21 mouse cellular contexts compared by ENCODE assay signal in the genomic region with DNA sequence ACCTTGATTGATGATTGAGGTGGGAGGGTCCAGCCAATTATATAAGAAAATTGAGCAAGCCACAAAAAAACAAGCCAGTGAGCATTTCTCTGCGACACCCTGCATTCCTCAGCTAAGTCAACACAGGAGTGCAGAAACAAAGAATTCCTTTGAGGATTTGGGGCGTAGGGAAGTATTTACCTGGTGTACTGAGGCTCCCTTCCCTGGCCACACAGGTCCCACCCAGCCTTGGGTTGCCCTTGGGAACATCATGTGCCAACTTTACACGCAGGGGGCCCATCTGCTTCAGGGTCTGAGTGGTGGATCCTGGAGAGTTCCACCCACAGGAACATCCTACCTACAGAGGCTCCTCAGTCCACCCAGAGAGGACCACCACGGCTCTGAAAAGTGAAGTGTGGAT. TPM values are rescaled to one million over a fixed set of nuclear protein-coding genes. Genes with fewer than 3 reads are reported as not detected.
DNase-seq lines count a peak whose midpoint lies in the region; ATAC-seq and TF ChIP-seq lines count a peak whose summit lies in the region.
"Had no signal": no experiment of that assay in that cellular context is flagged by ENCODE, and none has a peak within 500 bp of the region (broad histone marks: within the 10 kb centered on the region; RNA-seq: fewer than 3 reads in every experiment).

No protein-coding gene starts in this region.

- peaks cover 18% of the 10 kb centered on the region; the same call in 1 of the 2 replicates for H3K27me3 ChIP-seq in hindbrain, embryonic 15.5 days
- peaks cover 39% of the 10 kb centered on the region for H3K27me3 ChIP-seq in hindbrain, embryonic 13.5 days
- peaks cover 25% of the 10 kb centered on the region for H3K27me3 ChIP-seq in lung, embryonic 15.5 days
- no peaks in the 10 kb centered on the region for H3K27me3 ChIP-seq in stomach, embryonic 15.5 days (replicated peaks)

- no peak overlapping the region for H3K9ac ChIP-seq in hindbrain, embryonic 15.5 days
- H3K9ac ChIP-seq in hindbrain, embryonic 13.5 days: no peak overlapping the region
- no peak overlapping the region for H3K9ac ChIP-seq in lung, embryonic 15.5 days
- no peak overlapping the region for H3K9ac ChIP-seq in ES-E14 (ENCODE audit: insufficient read depth, low read depth, low read length, poor library complexity, severe bottlenecking)
- H3K9ac ChIP-seq in stomach, embryonic 15.5 days: no peak overlapping the region

- peaks cover 5% of the 10 kb centered on the region for H3K4me1 ChIP-seq in hindbrain, embryonic 15.5 days (replicated peaks)
- peaks cover 11% of the 10 kb centered on the region for H3K4me1 ChIP-seq in hindbrain, embryonic 13.5 days (replicated peaks)
- H3K4me1 ChIP-seq in lung, embryonic 15.5 days: peaks cover 7% of the 10 kb centered on the region; the same call in 1 of the 2 replicates
- H3K4me1 ChIP-seq in ES-E14 (ENCODE audit: control insufficient read depth in 2 of 2, insufficient read depth in 2 of 2, low read length in 2 of 2, poor library complexity in 1 of 2): peaks cover 3 to 21% of the 10 kb centered on the region in 2 experiments; a peak in 3 of 4 replicates
- H3K4me1 ChIP-seq in stomach, embryonic 15.5 days: 0 out of 2 replicates have a peak, but pooled peaks cover 2% of the 10 kb centered on the region

- peak; percentile 29; the same call in 1 of the 2 replicates for ATAC-seq in hindbrain, embryonic 15.5 days (ENCODE audit: low FRiP score, low read depth)
- ATAC-seq in hindbrain, embryonic 13.5 days (ENCODE audit: low FRiP score): no peak
- ATAC-seq in lung, embryonic 15.5 days (ENCODE audit: borderline replicate concordance, extremely low read depth, low FRiP score, low TSS enrichment): 0 out of 2 replicates have a peak, but pooled peaks have one; percentile 39
- ATAC-seq in stomach, embryonic 15.5 days (ENCODE audit: insufficient read depth, low FRiP score, low read depth): peak; percentile 9; the same call in 1 of the 2 replicates

- H3K36me3 ChIP-seq in hindbrain, embryonic 15.5 days: no peaks in the 10 kb centered on the region
- no peaks in the 10 kb centered on the region for H3K36me3 ChIP-seq in hindbrain, embryonic 13.5 days
- no peaks in the 10 kb centered on the region for H3K36me3 ChIP-seq in lung, embryonic 15.5 days
- no peaks in the 10 kb centered on the region for H3K36me3 ChIP-seq in ES-E14 (ENCODE audit: control insufficient read depth, insufficient read depth, low read length, poor library complexity, severe bottlenecking)
- H3K36me3 ChIP-seq in stomach, embryonic 15.5 days: no peaks in the 10 kb centered on the region
- H3K36me3 ChIP-seq: hindbrain, embryonic 12.5 days had no signal

- no peak overlapping the region for H3K4me3 ChIP-seq in hindbrain, embryonic 15.5 days
- H3K4me3 ChIP-seq in hindbrain, embryonic 13.5 days: no peak overlapping the region
- H3K4me3 ChIP-seq in lung, embryonic 15.5 days: no peak overlapping the region
- no peak overlapping the region for H3K4me3 ChIP-seq in ES-E14 (ENCODE audit: insufficient read depth in 1 of 2, low read depth in 1 of 2, low read length in 2 of 2, poor library complexity in 1 of 2, severe bottlenecking in 1 of 2)
- no peak overlapping the region for H3K4me3 ChIP-seq in stomach, embryonic 15.5 days (replicated peaks)
- H3K4me3 ChIP-seq in layer of hippocampus, adult 2 months: no peak overlapping the region
- H3K4me3 ChIP-seq: heart, adult 2 months had no signal

- DNase-seq in lung, postnatal 25 days (ENCODE audit: low spot score): no peak
- no peak for DNase-seq in ES-E14 (ENCODE audit: low read depth, low spot score)
- no peak for DNase-seq in layer of hippocampus, adult 2 months (ENCODE audit: low spot score in 2 of 2)
- DNase-seq: cerebellum, adult 8-10 months; gastrocnemius, postnatal 10 days; heart, adult 2 months; midbrain, embryonic 14.5 days had no signal

- H3K27ac ChIP-seq in hindbrain, embryonic 15.5 days (replicated peaks): no peak overlapping the region
- no peak overlapping the region for H3K27ac ChIP-seq in hindbrain, embryonic 13.5 days
- H3K27ac ChIP-seq in lung, embryonic 15.5 days: no peak overlapping the region
- H3K27ac ChIP-seq in ES-E14 (ENCODE audit: insufficient read depth, low read depth, low read length, poor library complexity, severe bottlenecking): peak overlapping the region; percentile 41; the same call in 1 of the 2 replicates
- H3K27ac ChIP-seq in stomach, embryonic 15.5 days: peak overlapping the region; percentile 36; the same call in 1 of the 2 replicates
- no peak overlapping the region for H3K27ac ChIP-seq in layer of hippocampus, adult 2 months
- H3K27ac ChIP-seq: heart, adult 2 months; hindbrain, embryonic 12.5 days had no signal

- 60% methylated on average over 4 of the region's 4 CpGs for WGBS in hindbrain, embryonic 15.5 days
- WGBS in hindbrain, embryonic 13.5 days: 56% methylated on average over 4 of the region's 4 CpGs
- WGBS in lung, embryonic 15.5 days: 32% methylated on average over 4 of the region's 4 CpGs
- WGBS in stomach, embryonic 15.5 days: 43% methylated on average over 4 of the region's 4 CpGs

- TF ChIP-seq CTCF in layer of hippocampus, adult 2 months (conservative IDR thresholded peaks at IDR 0.05): no peak

- no peaks in the 10 kb centered on the region for H3K9me3 ChIP-seq in hindbrain, embryonic 15.5 days
- no peaks in the 10 kb centered on the region for H3K9me3 ChIP-seq in hindbrain, embryonic 13.5 days
- no peaks in the 10 kb centered on the region for H3K9me3 ChIP-seq in lung, embryonic 15.5 days
- no peaks in the 10 kb centered on the region for H3K9me3 ChIP-seq in ES-E14 (ENCODE audit: control insufficient read depth, insufficient read depth, low read depth, low read length)
- no peaks in the 10 kb centered on the region for H3K9me3 ChIP-seq in stomach, embryonic 15.5 days
- H3K9me3 ChIP-seq: hindbrain, embryonic 12.5 days had no signal

- in situ Hi-C loops in ES-E14 (cut with MboI; ENCODE audit: low sequenced_read_pairs in 2 of 2, unreplicated experiment in 2 of 2): no loop called here

- no peak overlapping the region for H3K4me2 ChIP-seq in hindbrain, embryonic 15.5 days
- no peak overlapping the region for H3K4me2 ChIP-seq in hindbrain, embryonic 13.5 days
- H3K4me2 ChIP-seq in lung, embryonic 15.5 days: no peak overlapping the region
- H3K4me2 ChIP-seq in stomach, embryonic 15.5 days: peak overlapping the region; percentile 52; the same call in 1 of the 2 replicates

TF ChIP-seq in ES-E14, 5 proteins besides CTCF, POLR2A, EP300 and RAD21:
- TF ChIP-seq HCFC1 (IDR thresholded peaks at IDR 0.05; ENCODE audit: borderline replicate concordance, insufficient read depth, low read length) (no peak), ZNF384 (IDR thresholded peaks at IDR 0.05; ENCODE audit: low read depth, low read length) (no peak), MAFK (IDR thresholded peaks at IDR 0.05; ENCODE audit: insufficient read depth, low read depth, low read length) (no peak), CHD2 (IDR thresholded peaks at IDR 0.05; ENCODE audit: low read depth, low read length) (no peak), ZC3H11A (IDR thresholded peaks at IDR 0.05; ENCODE audit: borderline replicate concordance, low read depth, low read length) (no peak)

RNA-seq across cellular contexts. Expression of a gene that starts 15.7 kb away (rescaled TPM):
- not detected in 2 replicates for polyA plus RNA-seq in hindbrain, embryonic 15.5 days (2015; fragmentation: Nextera tagmentation; extraction: Ambion mirVana)
- not detected in 2 replicates for polyA plus RNA-seq in hindbrain, embryonic 13.5 days (2015; fragmentation: Nextera tagmentation; extraction: Ambion mirVana)
- 0.15 and 0.29 TPM in 2 replicates for polyA plus RNA-seq in lung, embryonic 15.5 days (2015; fragmentation: Nextera tagmentation; extraction: Ambion mirVana)
- total RNA-seq in ES-E14 (2012; rRNA removed): 0.31 and 0.53 TPM in 2 replicates
- not detected in 2 replicates for polyA plus RNA-seq in stomach, embryonic 15.5 days (2015; fragmentation: Nextera tagmentation; extraction: Ambion mirVana)
- not detected for total RNA-seq in layer of hippocampus, adult 2 months (2021)
- total RNA-seq: adrenal gland, postnatal 4 days; gastrocnemius, postnatal 10 days; layer of hippocampus, postnatal 14 days; left cerebral cortex, postnatal 10 days; megakaryocyte, adult 5-6 weeks had no signal
- polyA plus RNA-seq: cortical plate, adult 2 months; hindbrain, embryonic 12.5 days; kidney, adult 2 months; midbrain, embryonic 14.5 days; neural tube, embryonic 11.5 days; spleen, adult 2 months had no signal

RNA-seq across cellular contexts. Expression of a gene that starts 27.1 kb away (rescaled TPM):
- polyA plus RNA-seq in hindbrain, embryonic 15.5 days (2015; fragmentation: Nextera tagmentation; extraction: Ambion mirVana): 0.64 and 0.87 TPM in 2 replicates
- polyA plus RNA-seq in hindbrain, embryonic 13.5 days (2015; fragmentation: Nextera tagmentation; extraction: Ambion mirVana): 0.50 and 0.56 TPM in 2 replicates
- 8.3 and 9.5 TPM in 2 replicates for polyA plus RNA-seq in lung, embryonic 15.5 days (2015; fragmentation: Nextera tagmentation; extraction: Ambion mirVana)
- 0.98 and 1.1 TPM in 2 replicates for total RNA-seq in ES-E14 (2012; rRNA removed)
- 2.5 and 4.1 TPM in 2 replicates for polyA plus RNA-seq in stomach, embryonic 15.5 days (2015; fragmentation: Nextera tagmentation; extraction: Ambion mirVana)
- total RNA-seq in layer of hippocampus, adult 2 months (2021): 1 to 10 TPM; 3.3 to 4.0 TPM
- total RNA-seq: megakaryocyte, adult 5-6 weeks had no signal
- polyA plus RNA-seq: forebrain, embryonic 11.5 days had no signal

RNA-seq across cellular contexts. Expression of a gene that starts 58.1 kb away (rescaled TPM):
- 12.3 and 14.8 TPM in 2 replicates for polyA plus RNA-seq in hindbrain, embryonic 15.5 days (2015; fragmentation: Nextera tagmentation; extraction: Ambion mirVana)
- polyA plus RNA-seq in hindbrain, embryonic 13.5 days (2015; fragmentation: Nextera tagmentation; extraction: Ambion mirVana): 19.2 and 19.4 TPM in 2 replicates
- 24.8 and 25.7 TPM in 2 replicates for polyA plus RNA-seq in lung, embryonic 15.5 days (2015; fragmentation: Nextera tagmentation; extraction: Ambion mirVana)
- total RNA-seq in ES-E14 (2012; rRNA removed): 82.9 and 115 TPM in 2 replicates
- polyA plus RNA-seq in stomach, embryonic 15.5 days (2015; fragmentation: Nextera tagmentation; extraction: Ambion mirVana): 28.5 and 28.8 TPM in 2 replicates
- 10 to 100 TPM; 56.3 to 58.7 TPM for total RNA-seq in layer of hippocampus, adult 2 months (2021)

Comparison
In these comparisons a context has a peak if more than half of its experiments do, and no peak if none do; other contexts are left out.
1. H3K27ac ChIP-seq: peak in ES-E14 (single experiment) and stomach, embryonic 15.5 days (single experiment); none in hindbrain, embryonic 15.5 days (single experiment), hindbrain, embryonic 13.5 days (single experiment), lung, embryonic 15.5 days (single experiment) and layer of hippocampus, adult 2 months (single experiment).